Mouse (Mus musculus) heart, embryonic 12.5 days (tissue): ENCODE data around the gene Uxs1. TPM values are rescaled to one million over a fixed set of nuclear protein-coding genes. Genes with fewer than 3 reads are reported as not detected.

Experiments used
- ATAC-seq: fragments of 200-750 bp; cut with Nextera tagmentation; 2 replicates; pipeline ENCODE4 v1.8.0; 2017; ENCODE audit warnings: moderate TSS enrichment, moderate library complexity; ENCODE audit not compliant: insufficient number of reproducible peaks, low FRiP score
- H3K27ac ChIP-seq: fragments of 300-500 bp; sonication (generic); 2 replicates; pipeline ENCODE4 v1.5.1; 2016; ENCODE audit warnings: mild to moderate bottlenecking, moderate library complexity; ENCODE audit not compliant: poor library complexity, severe bottlenecking
- H3K27me3 ChIP-seq: fragments of 300-500 bp; sonication (generic); replicated peaks from 2 replicates; pipeline ENCODE4 v1.6.1; 2016; ENCODE audit warnings: mild to moderate bottlenecking, moderate library complexity
- H3K36me3 ChIP-seq: fragments of 300-500 bp; sonication (generic); 2 replicates; pipeline ENCODE4 v1.6.1; 2016; ENCODE audit warnings: mild to moderate bottlenecking, moderate library complexity
- H3K4me1 ChIP-seq: fragments of 300-500 bp; sonication (generic); replicated peaks from 2 replicates; pipeline ENCODE4 v1.6.1; 2016; ENCODE audit warnings: mild to moderate bottlenecking
- H3K4me2 ChIP-seq: fragments of 300-500 bp; sonication (generic); 2 replicates; pipeline ENCODE4 v1.6.1; 2016; ENCODE audit warnings: mild to moderate bottlenecking, moderate library complexity
- H3K4me3 ChIP-seq: fragments of 300-500 bp; sonication (generic); 2 replicates; pipeline ENCODE4 v1.5.1; 2016; ENCODE audit warnings: mild to moderate bottlenecking
- H3K9ac ChIP-seq: fragments of 300-500 bp; sonication (generic); 2 replicates; pipeline ENCODE4 v1.6.1; 2016; ENCODE audit warnings: mild to moderate bottlenecking, moderate library complexity
- H3K9me3 ChIP-seq: fragments of 300-500 bp; sonication (generic); replicated peaks from 2 replicates; pipeline ENCODE4 v1.6.1; 2016; ENCODE audit warnings: mild to moderate bottlenecking, moderate library complexity
- WGBS: fragments of 180-500 bp; shearing (Covaris S2); methylation state at CpG from one replicate; pipeline ENCODE4 v1.1.7; 2016; 5-methylcytosine and 5-hydroxymethylcytosine counted together
- polyA plus RNA-seq: library from polyadenylated mRNA; unstranded; fragments of >200 nt; fragmentation: Nextera tagmentation; extraction: Ambion mirVana; gene quantifications from 2 replicates; pipeline ENCODE4 v1.2.1, GENCODE M21; 2016

Gene Uxs1
- polyA plus RNA-seq, 1 experiment from 2014 or later: 15.6 TPM

DNA sequence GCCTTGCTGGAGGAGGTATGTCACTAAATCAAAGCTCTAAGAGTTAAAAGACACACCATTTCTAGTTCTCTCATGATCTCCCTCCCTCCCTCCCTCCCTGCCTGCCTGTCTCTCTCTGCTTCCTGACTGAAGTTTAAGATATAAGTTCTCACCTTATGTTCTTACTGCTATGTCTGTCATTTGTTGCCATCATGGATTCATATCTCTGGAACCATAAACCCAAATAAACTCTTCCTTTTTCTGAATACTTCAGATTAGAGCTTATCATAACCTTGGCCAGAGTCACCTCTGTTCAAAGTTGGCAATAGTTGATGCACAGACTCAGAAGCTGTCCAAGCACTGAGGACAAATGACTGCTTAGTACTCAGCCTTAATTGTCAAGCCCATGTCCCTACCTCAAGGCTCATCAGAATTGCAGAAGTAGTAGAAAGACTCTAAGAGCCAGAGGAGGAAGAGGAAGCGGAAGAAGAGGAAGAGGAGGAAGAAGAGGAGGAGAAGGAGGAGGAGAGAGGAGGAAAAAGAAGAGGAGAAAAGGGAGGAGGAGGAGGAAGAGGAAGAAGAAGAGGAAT is 23.6 kb downstream of the Uxs1 start:
- no peaks in the 10 kb centered on the region for H3K27me3 ChIP-seq
- no peak overlapping the region for H3K27ac ChIP-seq
- no peaks in the 10 kb centered on the region for H3K9me3 ChIP-seq
- no peak overlapping the region for H3K4me3 ChIP-seq
- ATAC-seq: no peak
- no peaks in the 10 kb centered on the region for H3K4me1 ChIP-seq
- H3K4me2 ChIP-seq: no peak overlapping the region
- H3K36me3 ChIP-seq: 0 out of 2 replicates have a peak, but pooled peaks cover 9% of the 10 kb centered on the region
- no peak overlapping the region for H3K9ac ChIP-seq
- 91% methylated on average over 1 of the region's 1 CpGs for WGBS

DNA sequence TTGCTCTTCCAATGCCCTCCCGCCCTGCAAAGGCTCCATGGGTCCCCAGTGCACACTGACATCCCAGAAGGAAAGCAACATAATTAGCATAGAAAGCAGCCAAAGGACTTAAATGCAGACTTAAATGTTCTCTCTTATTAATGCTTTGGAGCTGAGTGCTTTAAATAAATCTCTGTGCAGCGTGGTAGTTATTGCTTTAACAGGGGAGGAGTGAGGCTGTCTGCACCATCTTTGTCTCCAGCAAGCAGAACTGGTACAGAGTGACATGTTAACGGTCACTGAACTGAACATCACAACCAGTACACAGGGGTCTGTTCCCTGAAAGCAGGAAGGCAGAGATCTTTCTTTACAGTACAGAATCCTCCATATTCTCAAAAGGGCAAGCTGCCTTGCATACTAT is 29.6 kb downstream of the Uxs1 start:
- no peak overlapping the region for H3K9ac ChIP-seq
- no peaks in the 10 kb centered on the region for H3K27me3 ChIP-seq
- no peak for ATAC-seq
- H3K27ac ChIP-seq: no peak overlapping the region
- H3K9me3 ChIP-seq: no peaks in the 10 kb centered on the region
- WGBS: 83% methylated on average over 3 of the region's 3 CpGs
- peaks cover 4% of the 10 kb centered on the region; the same call in 1 of the 2 replicates for H3K36me3 ChIP-seq
- no peaks in the 10 kb centered on the region for H3K4me1 ChIP-seq
- H3K4me2 ChIP-seq: no peak overlapping the region
- H3K4me3 ChIP-seq: no peak overlapping the region

DNA sequence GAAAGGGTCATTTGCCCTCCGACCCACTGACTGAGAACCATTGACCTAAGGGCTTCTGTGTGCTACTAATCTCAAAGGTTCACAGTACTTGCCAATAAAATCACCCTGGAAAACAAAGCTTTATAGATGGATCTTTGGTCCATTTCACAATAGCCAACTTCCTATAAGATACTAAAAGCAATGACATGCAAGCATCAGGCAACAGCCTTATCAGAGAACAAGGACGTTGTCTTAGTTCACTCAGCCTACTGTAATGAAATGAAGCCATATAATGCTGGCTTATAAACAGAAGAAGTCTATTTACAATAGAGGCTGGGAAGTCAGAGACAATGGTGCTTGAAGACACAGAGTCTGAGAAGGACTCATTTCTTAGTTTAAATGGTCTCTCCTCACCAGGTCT is 37.8 kb downstream of the Uxs1 start:
- Histone ChIP-seq H3K9me3 (no peaks in the 10 kb centered on the region), H3K4me2 (no peak overlapping the region), H3K4me1 (no peaks in the 10 kb centered on the region), H3K9ac (no peak overlapping the region), H3K27me3 (no peaks in the 10 kb centered on the region), H3K4me3 (no peak overlapping the region), H3K36me3 (peaks cover 11% of the 10 kb centered on the region), H3K27ac (no peak overlapping the region)
- 81% methylated on average over 2 of the region's 2 CpGs for WGBS
- ATAC-seq: no peak

DNA sequence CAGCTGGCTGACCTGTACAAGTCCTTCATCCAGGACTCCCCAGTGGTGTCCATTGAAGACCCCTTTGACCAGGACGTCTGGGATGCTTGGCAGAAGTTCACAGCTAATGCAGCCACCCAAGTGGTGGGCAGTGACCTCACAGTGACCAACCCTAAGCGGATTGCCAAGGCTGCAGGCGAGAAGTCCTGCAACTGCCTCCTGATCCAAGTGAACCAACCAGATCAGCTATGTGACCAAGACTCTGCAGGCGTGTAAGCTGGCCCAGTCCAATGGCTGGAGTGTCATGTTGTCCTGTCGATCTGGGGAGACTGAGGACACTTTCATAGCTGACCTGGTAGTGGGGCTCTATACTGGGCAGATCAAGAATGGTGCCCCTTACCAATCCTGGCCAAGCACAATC is 40.9 kb downstream of the Uxs1 start:
- no peak overlapping the region for H3K4me3 ChIP-seq
- H3K4me1 ChIP-seq: peaks cover 12% of the 10 kb centered on the region
- H3K27ac ChIP-seq: no peak overlapping the region
- H3K36me3 ChIP-seq: peaks cover 11% of the 10 kb centered on the region
- ATAC-seq: no peak
- H3K4me2 ChIP-seq: no peak overlapping the region
- H3K27me3 ChIP-seq: no peaks in the 10 kb centered on the region
- no peak overlapping the region for H3K9ac ChIP-seq
- whole genome bisulfite sequencing: 86% methylated on average over 5 of the region's 5 CpGs
- no peaks in the 10 kb centered on the region for H3K9me3 ChIP-seq

DNA sequence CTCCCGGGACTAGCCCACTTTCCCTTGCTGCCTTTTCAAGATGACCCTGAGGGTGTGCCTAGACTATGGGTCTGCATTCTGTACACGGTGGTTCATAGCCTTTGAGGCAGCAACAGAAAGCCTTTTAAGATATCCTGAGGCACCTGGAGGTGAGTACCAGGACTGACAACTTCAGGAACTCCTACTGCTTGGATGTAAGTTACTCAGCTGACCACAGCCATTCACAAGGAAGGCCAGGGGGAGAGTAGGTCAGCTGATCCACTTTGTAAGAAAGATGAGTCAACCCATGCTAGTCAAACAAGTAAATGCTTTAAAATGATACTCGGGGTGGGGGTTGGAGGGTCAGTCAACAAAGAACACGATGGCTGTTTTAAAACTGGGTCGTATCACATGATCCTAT is 42.3 kb downstream of the Uxs1 start:
- no peaks in the 10 kb centered on the region for H3K9me3 ChIP-seq
- no peak for ATAC-seq

DNA sequence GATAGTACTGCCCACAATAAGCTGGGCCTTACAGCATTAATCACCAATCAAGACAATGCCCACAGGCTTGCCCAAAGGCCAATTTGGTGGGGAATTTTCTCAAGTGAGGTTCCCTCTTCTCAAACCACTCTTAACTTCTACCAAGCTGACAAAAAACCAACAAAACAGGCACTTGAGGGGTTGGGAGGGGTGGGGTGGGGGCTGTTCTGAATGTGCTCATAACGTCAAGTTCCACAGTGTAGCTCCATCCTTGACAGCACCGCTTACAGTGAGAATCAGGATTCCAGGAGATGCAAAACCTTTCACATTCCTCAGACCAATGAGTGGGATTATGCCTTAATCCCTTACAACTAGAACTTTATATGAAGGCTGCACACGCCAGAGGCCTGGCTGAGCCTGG is 44.4 kb downstream of the Uxs1 start:
- H3K27me3 ChIP-seq: no peaks in the 10 kb centered on the region
- no peak for ATAC-seq
- no peak overlapping the region for H3K4me2 ChIP-seq
- H3K27ac ChIP-seq: no peak overlapping the region
- peaks cover 23% of the 10 kb centered on the region for H3K4me1 ChIP-seq
- H3K4me3 ChIP-seq: no peak overlapping the region
- peaks cover 18% of the 10 kb centered on the region for H3K36me3 ChIP-seq
- H3K9ac ChIP-seq: no peak overlapping the region
- 81% methylated on average over 3 of the region's 3 CpGs for WGBS
- no peaks in the 10 kb centered on the region for H3K9me3 ChIP-seq

More for the DNA sequence above, 42.3 kb downstream of the Uxs1 start:
- H3K36me3 ChIP-seq: peaks cover 11% of the 10 kb centered on the region
- no peak overlapping the region for H3K9ac ChIP-seq
- no peak overlapping the region for H3K4me3 ChIP-seq
- H3K27me3 ChIP-seq: no peaks in the 10 kb centered on the region
- H3K4me2 ChIP-seq: no peak overlapping the region
- WGBS: 77% methylated on average over 5 of the region's 5 CpGs
- peaks cover 23% of the 10 kb centered on the region for H3K4me1 ChIP-seq
- no peak overlapping the region for H3K27ac ChIP-seq

DNA sequence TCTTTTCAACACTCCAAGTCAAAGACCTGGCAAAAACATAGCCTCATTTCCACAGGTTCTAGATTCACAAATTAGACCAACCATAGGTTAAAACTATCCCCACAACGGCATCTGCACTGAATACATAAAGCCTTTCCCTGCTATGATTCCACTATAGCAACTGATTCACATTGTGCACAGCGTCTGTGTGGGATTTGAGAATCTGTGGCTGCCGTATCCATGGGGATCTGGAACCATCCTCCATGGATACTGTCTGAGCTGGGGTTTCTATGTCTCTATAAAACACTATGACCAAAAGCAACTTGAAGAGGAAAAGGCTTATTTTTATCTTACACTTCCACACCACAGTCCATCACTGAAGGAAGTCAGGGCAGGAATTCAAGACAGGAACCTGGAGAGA is 44.9 kb downstream of the Uxs1 start:
- WGBS: 92% methylated on average over 3 of the region's 3 CpGs
- H3K4me2 ChIP-seq: no peak overlapping the region
- ATAC-seq: no peak
- no peaks in the 10 kb centered on the region for H3K9me3 ChIP-seq
- peaks cover 18% of the 10 kb centered on the region for H3K36me3 ChIP-seq
- no peak overlapping the region for H3K4me3 ChIP-seq
- H3K27me3 ChIP-seq: no peaks in the 10 kb centered on the region
- H3K27ac ChIP-seq: no peak overlapping the region
- no peak overlapping the region for H3K9ac ChIP-seq
- H3K4me1 ChIP-seq: peaks cover 23% of the 10 kb centered on the region

DNA sequence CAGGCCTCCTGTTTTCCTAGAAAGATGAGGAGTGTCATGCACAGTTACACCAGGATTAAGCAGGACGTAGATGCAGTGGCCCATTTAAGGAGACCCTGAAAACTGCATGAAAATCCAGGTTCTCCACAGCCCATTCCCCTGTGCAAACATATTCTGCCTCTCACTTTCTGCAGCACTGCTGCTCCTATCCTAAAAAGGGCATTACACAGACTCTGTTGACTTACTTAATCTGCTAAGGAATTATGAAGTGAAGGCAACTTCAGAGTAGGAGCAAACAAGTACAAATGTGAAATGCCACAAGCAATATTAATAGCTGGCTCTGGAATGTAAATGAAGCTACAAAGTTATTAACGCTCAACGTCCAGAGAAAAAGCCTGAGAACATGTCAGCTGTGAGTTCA is 45.9 kb downstream of the Uxs1 start:
- Histone ChIP-seq H3K4me3 (no peak overlapping the region), H3K4me1 (peaks cover 23% of the 10 kb centered on the region), H3K9me3 (no peaks in the 10 kb centered on the region), H3K9ac (no peak overlapping the region), H3K4me2 (no peak overlapping the region), H3K27ac (no peak overlapping the region), H3K27me3 (no peaks in the 10 kb centered on the region), H3K36me3 (peaks cover 16% of the 10 kb centered on the region)
- no peak for ATAC-seq
- 88% methylated on average over 3 of the region's 3 CpGs for WGBS

DNA sequence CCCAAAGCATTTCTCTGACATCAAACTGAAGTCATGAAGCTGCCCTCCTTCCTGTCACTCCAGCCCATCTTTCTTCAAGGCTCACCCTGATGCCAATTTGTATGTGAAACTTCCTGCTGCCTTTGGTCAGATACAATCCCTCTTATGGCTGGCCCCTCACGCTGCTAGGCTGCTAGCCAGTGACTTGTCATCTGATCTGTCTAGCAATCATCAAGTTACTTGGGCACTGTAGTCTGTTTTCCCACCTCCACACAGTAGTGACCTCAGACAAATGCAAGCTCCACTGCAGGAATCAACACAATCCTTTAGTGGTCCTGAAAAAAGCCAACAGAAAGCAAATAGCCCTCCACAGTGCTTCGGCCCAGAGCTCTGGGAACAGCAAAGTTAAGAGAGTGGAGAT is 46.4 kb downstream of the Uxs1 start:
- Histone ChIP-seq H3K4me3 (no peak overlapping the region), H3K9ac (no peak overlapping the region), H3K36me3 (peaks cover 12% of the 10 kb centered on the region), H3K4me2 (no peak overlapping the region), H3K9me3 (no peaks in the 10 kb centered on the region), H3K4me1 (peaks cover 23% of the 10 kb centered on the region), H3K27ac (no peak overlapping the region), H3K27me3 (no peaks in the 10 kb centered on the region)
- 46% methylated on average over 2 of the region's 2 CpGs for WGBS
- no peak for ATAC-seq

DNA sequence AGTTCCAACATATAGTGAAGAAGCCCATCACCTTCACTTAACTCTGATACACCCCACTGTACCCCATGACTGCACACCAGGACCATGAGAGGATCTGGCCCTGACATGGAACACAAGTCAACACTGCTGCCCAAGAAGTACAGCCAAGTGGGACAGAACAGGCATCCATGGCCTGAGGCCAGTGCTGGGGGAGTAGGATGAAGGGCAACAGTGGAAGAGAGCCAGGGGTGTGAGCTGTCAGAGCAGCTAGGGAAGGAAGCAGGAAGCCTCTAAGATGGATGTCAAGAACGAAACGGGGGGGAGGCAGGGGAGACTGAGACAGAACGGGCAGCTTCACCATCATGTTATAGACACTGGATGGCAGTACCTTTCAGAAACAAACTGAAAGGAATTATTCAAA is 51.5 kb downstream of the Uxs1 start:
- Histone ChIP-seq H3K27me3 (no peaks in the 10 kb centered on the region), H3K36me3 (peaks cover 34% of the 10 kb centered on the region), H3K9me3 (no peaks in the 10 kb centered on the region), H3K4me3 (no peak overlapping the region), H3K9ac (no peak overlapping the region), H3K27ac (no peak overlapping the region), H3K4me1 (peaks cover 5% of the 10 kb centered on the region), H3K4me2 (no peak overlapping the region)
- 83% methylated on average over 3 of the region's 3 CpGs for WGBS
- ATAC-seq: no peak

DNA sequence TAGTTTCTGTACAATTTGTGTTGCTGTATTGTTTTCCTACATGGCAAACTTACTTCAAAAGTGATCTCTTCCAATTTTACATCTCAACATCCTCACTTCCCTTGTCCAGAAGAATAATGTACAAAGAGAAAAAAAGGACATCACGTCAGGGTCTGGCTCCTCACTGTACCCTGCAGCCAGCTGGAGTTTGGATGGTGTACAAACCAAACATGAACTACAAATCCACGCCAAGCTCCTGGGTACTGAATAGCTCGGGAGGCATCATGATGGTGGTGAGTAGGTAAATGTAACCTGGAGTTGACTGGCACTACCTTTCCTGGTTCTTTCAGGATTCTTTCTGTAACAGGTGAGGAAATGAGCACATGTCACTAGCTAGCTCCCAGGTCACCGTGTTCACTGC is 53.5 kb downstream of the Uxs1 start:
- no peak overlapping the region for H3K4me2 ChIP-seq
- 93% methylated on average over 4 of the region's 4 CpGs for WGBS
- H3K36me3 ChIP-seq: peaks cover 45% of the 10 kb centered on the region
- no peak overlapping the region for H3K4me3 ChIP-seq
- no peak for ATAC-seq
- no peaks in the 10 kb centered on the region for H3K27me3 ChIP-seq
- H3K9ac ChIP-seq: no peak overlapping the region
- no peaks in the 10 kb centered on the region for H3K9me3 ChIP-seq
- H3K27ac ChIP-seq: no peak overlapping the region
- no peaks in the 10 kb centered on the region for H3K4me1 ChIP-seq

DNA sequence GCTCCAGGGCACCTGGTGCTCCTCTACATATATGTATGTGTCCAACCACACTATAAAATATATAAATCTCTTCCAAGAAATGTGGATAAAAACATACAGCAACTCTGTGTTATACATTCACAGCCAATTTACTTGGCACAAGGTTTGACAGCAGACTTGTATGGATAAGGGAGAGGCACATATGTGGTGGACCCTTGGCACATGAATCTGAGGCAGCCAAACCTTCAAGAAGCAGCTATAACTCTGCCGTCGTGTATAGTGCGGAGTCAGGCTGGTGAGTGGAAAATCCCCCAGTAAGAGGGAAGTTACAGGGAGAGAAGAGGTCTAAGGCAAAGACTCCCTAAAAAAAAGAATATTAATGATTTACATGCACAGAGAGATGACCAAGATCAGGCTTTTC is 54.9 kb downstream of the Uxs1 start:
- ATAC-seq: no peak
- no peaks in the 10 kb centered on the region for H3K4me1 ChIP-seq
- H3K9ac ChIP-seq: no peak overlapping the region
- H3K36me3 ChIP-seq: peaks cover 43% of the 10 kb centered on the region
- H3K27me3 ChIP-seq: no peaks in the 10 kb centered on the region
- no peak overlapping the region for H3K27ac ChIP-seq
- H3K4me3 ChIP-seq: no peak overlapping the region
- WGBS: 98% methylated on average over 3 of the region's 3 CpGs
- no peak overlapping the region for H3K4me2 ChIP-seq
- no peaks in the 10 kb centered on the region for H3K9me3 ChIP-seq
